Mouse (Mus musculus) right cerebral cortex, adult 2 months (tissue): ENCODE measurements at regions not wholly inside any gene's neighbourhood (a gene's known extent, or its start where the extent isn't known, plus 50 kb on each side); places are given as distances from the start of the nearest gene placed in this dataset.
A peak's percentile ranks its signal among the peaks of the same experiment; 100 is the strongest.
"Not testable (repeated sequence)": the region's sequence is repeated elsewhere in the genome, so short reads cannot be mapped to it uniquely, and the experiment has no call there.

Experiments used
- DNase-seq, 2 experiments: peaks; one replicate each; pipeline ENCODE4 v3.0.0; 2021 to 2022; ENCODE audit warnings: low spot score in 2 of 2

DNA sequence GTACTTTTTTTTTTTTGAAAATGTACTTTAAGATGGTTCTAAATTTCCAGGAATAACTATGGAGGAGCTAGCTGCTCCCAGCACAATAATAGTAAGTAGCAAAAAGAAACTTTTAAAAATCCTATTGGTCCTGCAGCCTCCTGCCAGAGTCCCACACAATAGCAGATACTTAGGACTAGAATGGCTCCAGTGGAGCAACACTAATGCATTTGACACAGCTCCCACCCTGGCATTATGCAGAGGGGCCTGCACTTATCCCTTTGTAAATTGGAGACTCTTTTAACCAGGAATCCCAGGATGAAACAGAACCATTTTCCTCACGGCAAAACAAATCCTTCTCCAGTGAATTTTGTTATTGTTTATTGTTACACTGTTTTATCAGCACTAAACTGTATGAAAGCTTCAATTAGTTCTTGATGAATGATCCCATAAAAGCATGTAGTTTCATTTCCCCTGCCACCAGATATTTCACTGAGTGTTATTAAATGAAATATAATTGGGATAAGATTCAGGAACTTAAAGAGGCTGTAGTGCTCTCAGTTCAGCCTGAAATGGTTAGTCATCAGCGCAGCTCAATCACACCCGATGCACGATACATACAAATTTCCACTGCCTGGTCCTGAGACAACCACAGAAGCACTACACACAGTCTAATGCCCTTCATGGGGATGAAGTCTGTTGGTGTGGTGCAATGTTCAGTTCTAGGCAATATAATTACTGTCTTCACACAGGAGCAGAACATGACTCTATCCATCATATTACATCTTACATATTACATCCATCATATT, 708.6 kb upstream of the Mms22l start:
- DNase-seq = no peak

DNA sequence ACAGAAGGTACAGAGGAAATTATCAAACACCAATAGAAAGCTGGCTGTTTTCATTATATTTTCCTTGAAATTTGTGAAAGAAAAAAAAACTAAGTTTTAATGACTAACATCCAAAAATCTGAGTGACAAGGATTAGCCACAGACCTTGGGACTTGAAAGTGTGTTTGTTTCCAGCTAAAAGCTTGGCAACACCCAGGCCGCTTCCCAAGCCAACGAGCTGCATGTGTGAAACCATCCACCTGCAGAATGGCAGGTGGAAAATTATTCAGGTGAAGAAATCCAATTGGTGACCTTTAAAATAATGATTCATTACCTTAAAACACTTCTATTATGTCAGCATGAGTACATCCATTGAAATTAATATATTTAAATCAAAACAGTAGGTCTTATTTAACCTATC, 672.7 kb upstream of the Mms22l start:
- DNase-seq = no peak

GRCm38 (mm10) chr4:23826885-23827284, 669.4 kb upstream of the Mms22l start:
- DNase-seq = peak in 1 of 2 experiments; percentile 20

- DNase-seq = peak in 1 of 2 experiments; percentile 14
Observed at GRCm38 (mm10) chr4:23832385-23833164, 663.7 kb upstream of the Mms22l start.

- DNase-seq = no peak
Observed at GRCm38 (mm10) chr4:23843609-23844287, 652.5 kb upstream of the Mms22l start.

DNA sequence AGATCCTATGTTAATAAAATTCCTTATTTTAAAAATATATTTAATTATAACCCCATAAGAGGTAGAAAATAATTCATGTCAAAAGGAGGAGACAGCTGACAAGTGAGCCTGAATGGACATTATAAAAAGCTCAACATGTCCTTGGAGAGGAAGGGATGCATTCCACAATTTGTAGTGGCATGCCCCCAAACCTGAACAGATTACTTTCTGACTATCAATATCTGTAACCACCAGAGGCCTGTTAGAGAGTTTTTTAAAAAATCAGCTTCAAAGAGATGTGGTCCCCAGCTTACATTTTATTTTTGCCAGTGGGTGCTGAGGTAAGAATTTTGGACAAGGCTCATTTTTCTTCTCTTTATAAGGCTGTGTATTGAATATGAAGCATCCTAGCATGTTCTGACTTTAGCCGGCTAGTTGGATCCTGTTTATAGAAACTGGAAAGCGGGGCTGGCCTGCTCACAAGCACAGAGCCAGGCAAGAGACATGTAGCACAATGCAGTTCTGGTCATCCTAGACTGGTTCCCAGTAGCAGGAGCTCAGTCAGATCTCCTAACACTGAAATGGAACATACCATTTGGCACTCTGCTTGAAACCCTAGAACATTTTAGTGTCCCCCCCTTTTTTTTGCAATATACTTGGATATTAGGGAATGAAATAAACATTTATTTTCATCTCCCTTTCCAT, 651.8 kb upstream of the Mms22l start:
- no peak for DNase-seq

DNA sequence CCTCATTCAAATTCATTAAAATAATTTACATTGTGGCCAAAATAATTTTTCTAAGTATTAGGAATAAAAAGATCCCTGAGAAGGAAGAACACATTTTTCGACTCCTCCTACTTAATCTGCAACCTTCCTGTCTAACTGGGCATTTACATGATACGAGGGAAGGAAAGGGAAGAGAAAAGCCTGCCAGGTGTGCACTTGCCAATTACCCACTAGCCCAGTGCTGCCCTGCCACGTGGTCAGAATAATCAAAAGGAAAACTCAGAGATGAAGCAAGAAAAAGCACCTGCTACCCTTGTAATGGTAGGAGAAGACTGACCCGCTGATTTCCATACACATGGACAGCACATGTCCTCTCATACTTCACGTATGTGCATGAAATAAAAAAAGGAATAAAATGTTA, 651.0 kb upstream of the Mms22l start:
- DNase-seq = no peak

DNA sequence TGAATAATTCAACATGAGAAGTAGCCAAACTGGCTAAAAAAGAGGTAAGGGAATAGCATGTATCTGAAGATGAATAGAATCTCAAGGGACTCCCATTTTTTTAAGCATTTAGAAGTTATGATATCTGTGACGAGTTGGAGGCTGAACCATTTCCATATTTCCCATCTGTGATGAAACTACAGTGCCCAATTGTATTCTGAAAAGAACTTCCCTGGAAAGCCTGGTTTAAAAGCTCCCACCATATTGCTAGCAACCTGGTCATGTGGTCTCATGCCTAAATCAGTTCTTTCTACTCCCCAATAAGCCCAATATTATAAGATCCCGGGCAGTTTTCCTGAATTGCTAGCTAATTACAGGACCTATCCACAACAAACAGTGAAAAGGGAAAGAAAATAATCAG, 645.6 kb upstream of the Mms22l start:
- no peak for DNase-seq

DNA sequence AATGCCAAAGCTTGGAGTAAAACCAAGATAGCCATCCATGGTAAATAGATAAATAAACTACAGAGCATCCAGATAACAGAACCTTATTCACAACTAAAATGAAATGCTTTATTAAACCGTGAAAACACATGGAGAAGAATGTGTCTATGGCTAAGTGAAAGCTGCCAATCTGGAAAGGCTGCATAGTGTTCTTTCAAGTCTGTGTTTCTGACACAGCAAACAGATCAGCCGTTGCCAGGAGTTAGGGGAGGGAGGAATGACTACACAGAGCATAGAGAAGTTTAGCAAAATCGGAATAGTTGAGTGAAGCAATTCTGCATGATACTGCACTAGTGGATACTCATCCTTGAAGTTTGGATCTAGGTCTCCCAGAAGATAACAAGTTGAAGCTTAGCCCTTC, 633.8 kb upstream of the Mms22l start:
- no peak for DNase-seq

DNA sequence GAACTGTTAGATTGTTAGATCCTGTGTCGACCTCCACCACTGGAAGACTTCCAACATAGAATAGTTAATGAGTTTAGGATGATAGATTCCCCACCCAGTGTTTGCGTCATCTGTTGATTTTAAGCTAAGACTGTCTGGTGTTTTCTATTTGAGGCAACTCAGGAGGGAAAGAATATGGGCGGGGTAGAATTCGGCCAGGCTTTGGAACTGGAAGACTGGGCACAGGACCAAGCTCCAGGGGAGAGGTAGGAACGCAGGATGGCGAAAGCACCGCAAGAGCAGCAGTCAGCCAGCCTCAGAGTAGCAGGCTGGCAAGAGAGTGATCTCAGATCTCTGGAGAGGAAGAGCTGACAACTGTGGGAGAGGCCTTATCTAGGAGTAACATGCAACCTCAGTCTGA, 616.2 kb upstream of the Mms22l start:
- DNase-seq = no peak

GRCm38 (mm10) chr4:23913396-23913795, 582.9 kb upstream of the Mms22l start:
- DNase-seq = peak in 1 of 2 experiments; percentile 18

DNA sequence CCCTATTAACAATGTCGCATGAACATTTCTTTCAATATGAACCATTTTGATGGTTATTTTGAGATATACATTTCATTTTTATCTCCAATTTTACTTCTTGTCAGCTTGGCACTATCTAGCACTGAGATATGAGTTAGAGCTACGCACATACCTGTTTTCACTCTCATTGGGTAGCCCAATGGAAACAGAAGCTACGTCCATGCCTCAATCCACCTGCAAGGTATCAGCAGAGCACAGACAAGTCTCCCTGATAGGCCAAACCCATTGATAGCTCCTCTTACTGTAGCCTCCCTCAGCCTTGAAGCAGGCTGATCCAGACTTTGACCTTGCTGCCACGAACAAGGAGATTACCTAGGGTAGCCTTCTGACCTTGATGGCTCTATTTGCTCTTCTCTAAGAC, 582.4 kb upstream of the Mms22l start:
- DNase-seq = no peak

DNA sequence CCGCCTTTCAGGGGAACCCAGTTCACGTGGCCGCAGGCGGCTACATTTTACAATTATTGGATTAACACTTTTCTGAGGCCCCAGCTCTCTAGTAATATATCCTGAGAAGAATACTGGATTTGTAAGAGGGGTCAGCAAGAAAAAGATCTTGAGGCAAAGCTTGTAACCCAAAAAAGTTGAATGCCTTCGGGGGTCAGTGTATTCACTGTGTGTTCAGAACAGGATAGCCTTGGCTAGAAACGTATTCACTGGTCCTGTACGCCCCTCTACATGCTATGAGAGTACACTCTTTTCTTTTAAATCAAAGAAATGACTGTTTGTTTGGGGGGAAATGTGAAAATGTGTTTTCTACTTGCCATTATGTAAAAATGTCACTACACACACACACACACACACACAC, 581.8 kb upstream of the Mms22l start:
- no peak for DNase-seq

- DNase-seq = no peak
Observed at GRCm38 (mm10) chr4:23921520-23921919, 574.7 kb upstream of the Mms22l start.

- DNase-seq = no peak
Observed at GRCm38 (mm10) chr4:23954140-23954539, 542.1 kb upstream of the Mms22l start.

GRCm38 (mm10) chr4:23982193-23982592, 514.1 kb upstream of the Mms22l start:
- DNase-seq = not testable (repeated sequence)

DNA sequence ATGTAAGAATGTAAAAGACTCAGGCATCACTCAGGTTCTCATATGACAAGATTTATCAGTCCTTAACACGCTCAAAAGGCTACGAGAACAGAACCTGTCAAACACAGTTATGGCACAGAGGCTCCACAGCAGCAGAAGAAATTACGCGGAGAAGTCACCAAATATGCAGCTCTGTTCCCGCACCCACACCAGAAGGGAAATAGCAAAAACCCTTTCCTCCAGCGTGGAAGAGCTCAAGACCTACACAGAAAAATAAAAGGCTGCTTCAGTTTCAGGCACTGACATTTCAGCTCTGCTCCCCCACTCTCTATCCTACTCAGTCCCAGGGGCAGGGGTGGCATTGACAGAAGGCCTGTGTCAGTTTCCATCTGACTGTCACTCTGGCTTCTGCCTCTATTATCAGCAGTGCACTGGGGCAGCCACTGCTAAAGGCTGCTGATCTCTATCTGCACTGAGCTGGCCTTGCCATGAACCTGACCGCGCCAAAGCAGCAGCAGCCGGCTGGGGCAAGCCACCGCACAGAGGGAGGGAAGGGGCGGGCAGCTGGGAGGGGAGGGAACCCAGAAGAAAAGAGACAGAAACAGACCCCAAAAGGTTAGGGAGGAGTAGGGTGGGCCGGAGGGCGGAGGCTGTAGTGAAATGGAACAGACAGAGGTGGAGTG, 513.3 kb upstream of the Mms22l start:
- peak; percentile 9 to 10 for DNase-seq

DNA sequence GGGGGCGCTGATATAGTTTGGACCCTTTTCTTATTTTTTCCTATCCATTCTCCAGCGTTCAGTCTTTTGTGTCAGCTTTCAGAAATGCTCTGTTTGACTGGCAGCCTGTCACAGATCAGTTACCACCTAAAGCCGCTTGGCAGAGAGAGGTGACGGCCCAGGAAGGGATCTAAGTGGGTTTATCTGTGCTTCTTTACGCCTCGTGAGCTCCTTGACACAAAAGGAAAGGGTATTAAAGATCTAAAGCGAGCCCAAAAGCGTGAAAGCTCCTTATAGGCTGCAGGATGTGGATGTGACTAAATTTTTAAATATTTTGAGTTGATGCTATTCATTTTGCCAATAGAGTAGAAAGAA, 512.8 kb upstream of the Mms22l start:
- DNase-seq = peak in 1 of 2 experiments; percentile 2

- no peak for DNase-seq
Observed at GRCm38 (mm10) chr4:23984005-23984404, 512.2 kb upstream of the Mms22l start.

- DNase-seq = no peak
Observed at GRCm38 (mm10) chr4:23985956-23986355, 510.3 kb upstream of the Mms22l start.

GRCm38 (mm10) chr4:23993823-23994222, 502.4 kb upstream of the Mms22l start:
- DNase-seq = no peak
